Mouse (Mus musculus) kidney, adult 8-10 months (tissue): Measurements from ENCODE around the gene Ttk.

Source experiments
- DNase-seq, 2 experiments: peaks; one replicate each; pipeline ENCODE4 v3.0.0; 2022

Gene Ttk

GRCm38 (mm10) chr9:83833811-83834747, at the start of gene Ttk:
Gene Ttk, plus strand, starts transcription at chr9:83834689.
- peak; percentile 83 to 88 for DNase-seq

DNA sequence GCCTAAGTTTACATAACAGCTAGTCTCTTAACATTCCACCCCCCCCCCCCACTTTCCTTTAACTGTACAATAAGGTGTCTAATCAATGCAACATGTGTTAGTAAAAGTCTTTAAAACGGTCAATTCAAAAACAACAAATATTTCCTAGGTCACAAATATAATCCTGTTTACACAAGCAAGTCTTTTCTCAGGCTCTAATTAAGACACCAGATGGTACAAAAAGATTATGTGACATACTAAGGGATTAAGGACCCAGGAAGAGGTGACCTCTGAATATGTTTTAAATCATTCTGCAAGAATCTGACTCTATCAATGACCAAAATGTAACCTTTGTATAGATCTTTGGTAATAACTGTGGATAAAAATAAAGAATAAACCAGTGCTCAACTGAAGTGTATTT, 49.0 kb upstream of the Ttk start:
- DNase-seq = no peak

GRCm38 (mm10) chr9:83789326-83789725, 45.2 kb upstream of the Ttk start:
- no peak for DNase-seq

DNA sequence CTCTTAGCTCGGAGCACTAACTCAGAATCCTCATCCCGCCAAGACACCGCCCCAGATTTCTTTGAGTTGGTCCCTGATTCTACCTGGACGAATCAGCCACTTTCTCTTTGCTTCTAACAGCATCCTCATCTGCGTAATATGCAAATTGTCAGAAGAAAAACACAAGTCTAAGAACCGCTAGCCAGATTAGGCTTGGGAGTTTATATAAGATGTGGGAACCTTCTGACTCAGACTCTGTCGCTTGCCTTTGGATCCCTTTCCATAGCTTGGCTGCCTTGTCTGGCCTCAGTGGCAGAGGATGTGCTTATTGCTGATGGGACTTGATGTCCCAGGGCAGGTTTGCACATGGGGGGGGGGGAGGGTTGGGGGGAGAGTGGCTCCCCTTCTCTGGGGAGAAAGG, 37.6 kb upstream of the Ttk start:
- no peak for DNase-seq

GRCm38 (mm10) chr9:83797898-83798297, 36.6 kb upstream of the Ttk start:
- no peak for DNase-seq

DNA sequence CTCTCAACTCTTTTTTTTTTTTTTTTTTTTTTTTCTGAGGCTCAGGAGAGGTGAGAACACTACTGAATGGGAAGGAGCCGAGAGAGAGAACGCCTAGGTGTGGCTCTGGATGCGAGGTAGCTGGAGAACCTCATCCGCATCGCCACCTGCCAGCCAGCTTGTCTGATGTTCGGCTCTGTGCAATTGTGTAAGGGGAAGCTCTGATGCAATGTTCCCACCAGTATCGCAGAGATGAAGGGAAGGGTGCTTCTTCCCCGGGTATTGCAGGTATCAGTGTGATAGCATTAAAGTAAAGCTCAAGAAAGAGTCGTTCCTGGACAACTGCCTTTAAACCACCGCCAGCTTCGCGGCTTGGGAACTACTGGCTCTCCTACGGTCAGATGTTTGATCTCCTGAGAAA, 30.1 kb upstream of the Ttk start:
- no peak for DNase-seq

GRCm38 (mm10) chr9:83805164-83805976, 29.1 kb upstream of the Ttk start:
- DNase-seq = no peak

GRCm38 (mm10) chr9:83805977-83806815, 28.3 kb upstream of the Ttk start, which contains the start of gene Elovl4:
Gene Elovl4, minus strand, starts transcription at chr9:83806277.
- peak in 1 of 2 experiments; percentile 5 for DNase-seq

GRCm38 (mm10) chr9:83807562-83807961, 26.9 kb upstream of the Ttk start:
- DNase-seq = peak in 1 of 2 experiments; percentile 56

GRCm38 (mm10) chr9:83819188-83819587, 15.3 kb upstream of the Ttk start:
- no peak for DNase-seq

- DNase-seq = no peak
Measured at GRCm38 (mm10) chr9:83820976-83821375, 13.5 kb upstream of the Ttk start.

- no peak for DNase-seq
Measured at GRCm38 (mm10) chr9:83822925-83823324, 11.6 kb upstream of the Ttk start.

GRCm38 (mm10) chr9:83829896-83830295, 4.6 kb upstream of the Ttk start:
- DNase-seq = no peak

GRCm38 (mm10) chr9:83831152-83831551, 3.3 kb upstream of the Ttk start:
- no peak for DNase-seq

DNA sequence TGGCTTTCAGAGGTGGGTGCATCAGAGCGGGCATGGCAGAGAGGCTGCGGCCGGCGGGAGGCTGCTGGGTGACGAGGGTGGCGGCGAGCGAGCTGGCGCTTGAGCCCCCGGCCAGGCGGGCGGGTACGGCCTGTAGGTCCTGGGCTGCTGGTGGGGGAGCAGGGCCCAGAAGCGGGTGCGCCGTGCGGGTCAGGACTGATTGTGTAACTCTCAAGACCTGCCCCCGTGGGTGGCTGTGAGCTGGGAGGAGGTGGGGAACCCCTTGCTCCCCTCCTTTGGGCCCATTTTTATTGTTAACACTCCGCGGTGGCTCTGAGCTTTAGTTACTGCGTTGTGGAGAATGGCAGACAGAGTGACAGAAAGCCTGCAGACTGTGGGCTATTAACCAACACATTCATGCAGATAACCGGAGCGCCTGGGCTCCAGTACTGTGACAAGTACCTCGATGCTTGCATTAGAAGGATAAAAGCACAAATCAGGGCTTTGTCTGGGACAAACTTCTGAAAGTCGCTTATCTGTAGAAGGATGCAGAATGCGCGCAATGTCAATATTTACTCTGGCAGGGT, 342 bp downstream of the Ttk start:
- no peak for DNase-seq

- no peak for DNase-seq
Measured at GRCm38 (mm10) chr9:83852464-83852863, 18.0 kb downstream of the Ttk start.

- no peak for DNase-seq
Measured at GRCm38 (mm10) chr9:83865165-83865564, 30.7 kb downstream of the Ttk start.

- DNase-seq = peak in 1 of 2 experiments; percentile 0
Measured at GRCm38 (mm10) chr9:83882191-83882590, 47.7 kb downstream of the Ttk start.

DNA sequence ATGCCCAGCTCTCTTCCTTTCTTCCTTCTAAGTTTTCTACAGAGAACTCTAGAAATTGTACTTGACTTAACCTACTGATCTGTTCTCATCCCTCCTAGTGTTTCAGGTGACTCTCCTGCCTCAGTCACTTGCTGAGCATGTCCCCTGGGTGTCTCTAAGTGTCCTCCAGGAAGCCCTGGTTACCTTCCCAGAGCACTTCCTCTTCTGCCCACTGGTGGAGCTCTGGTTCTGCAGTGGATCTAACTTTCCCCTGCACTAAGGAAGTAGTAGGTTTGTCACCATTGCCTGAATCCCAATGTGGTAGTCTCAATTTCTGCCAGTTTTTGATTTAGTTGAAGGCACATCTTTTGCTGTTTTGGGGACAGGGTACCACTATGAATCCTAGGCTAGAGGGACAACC, 51.7 kb downstream of the Ttk start:
- DNase-seq = no peak

- no peak for DNase-seq
Measured at GRCm38 (mm10) chr9:83888214-83888613, 53.7 kb downstream of the Ttk start.

- DNase-seq = no peak
Measured at GRCm38 (mm10) chr9:83893073-83893472, 58.6 kb downstream of the Ttk start.

- no peak for DNase-seq
Measured at GRCm38 (mm10) chr9:83893767-83894330, 59.4 kb downstream of the Ttk start.
